Mouse (Mus musculus) midbrain, embryonic 16.5 days (tissue): ENCODE data around the gene Acsl1. TPM values are rescaled to one million over a fixed set of nuclear protein-coding genes. Genes with fewer than 3 reads are reported as not detected.
"Not testable (repeated sequence)": the region's sequence is repeated elsewhere in the genome, so short reads cannot be mapped to it uniquely, and the experiment has no call there.

Experiments
- ATAC-seq: fragments of 200-750 bp; cut with Nextera tagmentation; 2 replicates; pipeline ENCODE4 v1.8.0; 2017; ENCODE audit warnings: moderate TSS enrichment
- H3K27ac ChIP-seq: fragments of 300-500 bp; sonication (generic); 2 replicates; pipeline ENCODE4 v1.5.1; 2014; ENCODE audit warnings: mild to moderate bottlenecking, low read length, mixed read lengths
- H3K27me3 ChIP-seq: fragments of 300-500 bp; sonication (generic); 2 replicates; pipeline ENCODE4 v1.6.1; 2014; ENCODE audit warnings: low read depth, low read length, mixed read lengths; ENCODE audit not compliant: control insufficient read depth, insufficient read depth
- H3K36me3 ChIP-seq: fragments of 300-500 bp; sonication (generic); 2 replicates; pipeline ENCODE4 v1.6.1; 2014; ENCODE audit warnings: mild to moderate bottlenecking, low read length, moderate library complexity, mixed read lengths; ENCODE audit not compliant: control insufficient read depth, insufficient read depth
- H3K4me1 ChIP-seq: fragments of 300-500 bp; sonication (generic); 2 replicates; pipeline ENCODE4 v1.6.1; 2014; ENCODE audit warnings: mild to moderate bottlenecking, low read length, mixed read lengths; ENCODE audit not compliant: control insufficient read depth, insufficient read depth
- H3K4me2 ChIP-seq: fragments of 300-500 bp; sonication (generic); 2 replicates; pipeline ENCODE4 v1.6.1; 2014; ENCODE audit warnings: mild to moderate bottlenecking, low read length, mixed read lengths
- H3K4me3 ChIP-seq: fragments of 300-500 bp; sonication (generic); 2 replicates; pipeline ENCODE4 v1.5.1; 2014; ENCODE audit warnings: low read depth, mild to moderate bottlenecking, low read length, moderate library complexity, mixed read lengths
- H3K9ac ChIP-seq: fragments of 300-500 bp; sonication (generic); 2 replicates; pipeline ENCODE4 v1.6.1; 2014; ENCODE audit warnings: low read depth, low read length, mixed read lengths
- H3K9me3 ChIP-seq: fragments of 300-500 bp; sonication (generic); replicated peaks from 2 replicates; pipeline ENCODE4 v1.6.1; 2014; ENCODE audit warnings: mild to moderate bottlenecking, low read length, mixed read lengths; ENCODE audit not compliant: control insufficient read depth, poor library complexity, severe bottlenecking
- WGBS: fragments of 180-500 bp; shearing (Covaris S2); extraction: QIAGEN DNeasy Blood & Tissue Kit; methylation state at CpG from one replicate; pipeline ENCODE4 v1.1.7; 2014; 5-methylcytosine and 5-hydroxymethylcytosine counted together
- polyA plus RNA-seq: library from polyadenylated mRNA; unstranded; fragments of >200 nt; fragmentation: Nextera tagmentation; extraction: Ambion mirVana; gene quantifications from 2 replicates; pipeline ENCODE4 v1.2.1, GENCODE M21; 2015

The Acsl1 gene
- polyA plus RNA-seq, 1 experiment from 2014 or later: 20.2 TPM

- H3K36me3 ChIP-seq: no peaks in the 10 kb centered on the region
- H3K27me3 ChIP-seq: no peaks in the 10 kb centered on the region
- no peak for ATAC-seq
- H3K4me1 ChIP-seq: no peaks in the 10 kb centered on the region
- H3K4me2 ChIP-seq: no peak overlapping the region
- WGBS: 92% methylated on average over 19 of the region's 19 CpGs
- no peak overlapping the region for H3K9ac ChIP-seq
- no peak overlapping the region for H3K4me3 ChIP-seq
- no peak overlapping the region for H3K27ac ChIP-seq
- no peaks in the 10 kb centered on the region for H3K9me3 ChIP-seq
Measured at GRCm38 (mm10) chr8:46569659-46570441, 99.0 kb downstream of the Acsl1 start.

GRCm38 (mm10) chr8:46570673-46571072, 99.8 kb downstream of the Acsl1 start:
- Histone ChIP-seq H3K4me1 (no peaks in the 10 kb centered on the region), H3K9ac (no peak overlapping the region), H3K4me3 (no peak overlapping the region), H3K27ac (no peak overlapping the region), H3K9me3 (no peaks in the 10 kb centered on the region), H3K36me3 (no peaks in the 10 kb centered on the region; the same call in 1 of the 2 replicates), H3K27me3 (no peaks in the 10 kb centered on the region), H3K4me2 (no peak overlapping the region)
- no peak for ATAC-seq
- 97% methylated on average over 10 of the region's 14 CpGs for WGBS

GRCm38 (mm10) chr8:46573446-46573845, 102.6 kb downstream of the Acsl1 start:
- 82% methylated on average over 2 of the region's 2 CpGs for WGBS
- no peaks in the 10 kb centered on the region for H3K27me3 ChIP-seq

DNA sequence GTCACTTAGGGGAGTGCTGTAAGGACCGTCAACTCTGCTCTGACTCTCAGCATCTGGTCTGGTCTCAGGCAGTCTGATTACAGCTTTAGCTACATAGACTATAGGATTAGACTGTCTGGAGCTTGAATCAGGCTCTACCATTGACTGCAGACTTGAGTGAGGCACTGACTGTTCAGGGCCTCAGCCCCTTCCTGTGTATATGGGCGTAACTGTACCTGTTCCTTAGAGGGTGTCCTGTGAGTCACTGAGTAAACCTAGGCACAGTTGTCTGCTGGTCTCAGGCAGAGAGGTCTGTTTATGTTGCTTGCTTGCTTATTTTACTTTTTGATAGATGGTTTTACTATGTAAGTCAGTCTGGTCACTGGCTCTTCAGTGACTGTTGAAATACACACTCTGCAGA, 103.1 kb downstream of the Acsl1 start:
- no peak overlapping the region for H3K27ac ChIP-seq
- no peaks in the 10 kb centered on the region for H3K27me3 ChIP-seq
- H3K4me1 ChIP-seq: no peaks in the 10 kb centered on the region
- no peak overlapping the region for H3K9ac ChIP-seq
- no peak for ATAC-seq
- peaks cover 11% of the 10 kb centered on the region for H3K36me3 ChIP-seq
- H3K4me2 ChIP-seq: no peak overlapping the region
- H3K9me3 ChIP-seq: no peaks in the 10 kb centered on the region
- H3K4me3 ChIP-seq: no peak overlapping the region
- 96% methylated on average over 2 of the region's 2 CpGs for WGBS

More at GRCm38 (mm10) chr8:46573446-46573845, 102.6 kb downstream of the Acsl1 start:
- Histone ChIP-seq H3K4me2 (no peak overlapping the region), H3K4me1 (no peaks in the 10 kb centered on the region), H3K4me3 (no peak overlapping the region), H3K36me3 (peaks cover 8% of the 10 kb centered on the region), H3K27ac (no peak overlapping the region), H3K9me3 (no peaks in the 10 kb centered on the region), H3K9ac (no peak overlapping the region)
- ATAC-seq: no peak

- no peaks in the 10 kb centered on the region for H3K27me3 ChIP-seq
- no peak for ATAC-seq
- WGBS: 97% methylated on average over 9 of the region's 9 CpGs
- no peak overlapping the region for H3K27ac ChIP-seq
- H3K9ac ChIP-seq: no peak overlapping the region
- H3K4me2 ChIP-seq: no peak overlapping the region
- H3K9me3 ChIP-seq: no peaks in the 10 kb centered on the region
- peaks cover 16% of the 10 kb centered on the region for H3K36me3 ChIP-seq
- no peak overlapping the region for H3K4me3 ChIP-seq
- no peaks in the 10 kb centered on the region for H3K4me1 ChIP-seq
Measured at GRCm38 (mm10) chr8:46578794-46579193, 108.0 kb downstream of the Acsl1 start.

DNA sequence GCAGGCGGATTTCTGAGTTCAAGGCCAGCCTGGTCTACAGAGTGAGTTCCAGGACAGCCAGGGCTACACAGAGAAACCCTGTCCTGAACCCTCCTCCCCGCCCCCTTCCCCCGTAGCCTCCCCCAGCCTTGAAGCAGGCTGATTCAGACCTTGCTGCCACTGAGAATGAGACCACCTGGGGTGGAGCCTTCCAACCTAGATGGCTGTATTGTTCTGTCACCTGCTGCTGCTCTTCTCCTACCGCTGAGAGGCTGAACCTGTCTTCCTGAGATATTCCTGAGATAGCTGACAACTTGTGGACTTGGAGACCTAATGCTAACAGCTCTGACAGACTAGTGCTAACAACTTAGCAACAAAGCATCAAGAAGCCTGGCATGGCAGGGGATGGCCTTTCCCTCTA, 113.5 kb downstream of the Acsl1 start:
- WGBS: 46% methylated on average over 4 of the region's 4 CpGs
- not testable (repeated sequence) for H3K27me3 ChIP-seq, ATAC-seq

GRCm38 (mm10) chr8:46585576-46585975, 114.7 kb downstream of the Acsl1 start:
- H3K9ac ChIP-seq: no peak overlapping the region
- H3K4me3 ChIP-seq: no peak overlapping the region
- no peaks in the 10 kb centered on the region for H3K4me1 ChIP-seq
- ATAC-seq: no peak
- no peaks in the 10 kb centered on the region for H3K9me3 ChIP-seq
- 89% methylated on average over 3 of the region's 3 CpGs for WGBS
- no peak overlapping the region for H3K4me2 ChIP-seq
- H3K27ac ChIP-seq: no peak overlapping the region
- 0 out of 2 replicates have a peak, but pooled peaks cover 2% of the 10 kb centered on the region for H3K36me3 ChIP-seq
- H3K27me3 ChIP-seq: no peaks in the 10 kb centered on the region

More for the DNA sequence above, 113.5 kb downstream of the Acsl1 start:
- H3K9ac ChIP-seq, H3K4me2 ChIP-seq, H3K9me3 ChIP-seq, H3K36me3 ChIP-seq, H3K27ac ChIP-seq, H3K4me1 ChIP-seq, H3K4me3 ChIP-seq: not testable (repeated sequence)

Other genes with a start within 250 kb of the Acsl1 start
- gene Helt, start 176.4 kb upstream of the Acsl1 start, polyA plus RNA-seq: 2.8 and 3.2 TPM in 2 replicates
- 5.7 and 6.3 TPM in 2 replicates for gene Cenpu, start 81.0 kb downstream of the Acsl1 start, polyA plus RNA-seq
- 7.1 and 8.6 TPM in 2 replicates for gene Primpol, start 146.2 kb downstream of the Acsl1 start, polyA plus RNA-seq
- 275 and 285 TPM in 2 replicates for gene Casp3, start 146.3 kb downstream of the Acsl1 start, polyA plus RNA-seq